Mouse (Mus musculus) midbrain, embryonic 12.5 days (tissue): ENCODE data around the gene Osbpl5. TPM values are rescaled to one million over a fixed set of nuclear protein-coding genes. Genes with fewer than 3 reads are reported as not detected.
A peak's percentile ranks its signal among the peaks of the same experiment; 100 is the strongest.
"Not testable (repeated sequence)": the region's sequence is repeated elsewhere in the genome, so short reads cannot be mapped to it uniquely, and the experiment has no call there.

Experiments
- ATAC-seq: fragments of 200-750 bp; cut with Nextera tagmentation; 2 replicates; pipeline ENCODE4 v1.8.0; 2017; ENCODE audit warnings: low read depth, moderate TSS enrichment, moderate library complexity; ENCODE audit not compliant: low FRiP score
- H3K27ac ChIP-seq: fragments of 300-500 bp; sonication (generic); replicated peaks from 2 replicates; pipeline ENCODE4 v1.5.1; 2016; ENCODE audit warnings: mild to moderate bottlenecking
- H3K27me3 ChIP-seq: fragments of 300-500 bp; sonication (generic); 2 replicates; pipeline ENCODE4 v1.6.1; 2016; ENCODE audit warnings: mild to moderate bottlenecking
- H3K36me3 ChIP-seq: fragments of 300-500 bp; sonication (generic); 2 replicates; pipeline ENCODE4 v1.6.1; 2016
- H3K4me1 ChIP-seq: fragments of 300-500 bp; sonication (generic); 2 replicates; pipeline ENCODE4 v1.6.1; 2016
- H3K4me2 ChIP-seq: fragments of 300-500 bp; sonication (generic); replicated peaks from 2 replicates; pipeline ENCODE4 v1.6.1; 2016; ENCODE audit warnings: mild to moderate bottlenecking, moderate library complexity
- H3K4me3 ChIP-seq: fragments of 300-500 bp; sonication (generic); 2 replicates; pipeline ENCODE4 v1.5.1; 2016; ENCODE audit warnings: mild to moderate bottlenecking
- H3K9ac ChIP-seq: fragments of 300-500 bp; sonication (generic); replicated peaks from 2 replicates; pipeline ENCODE4 v1.6.1; 2016; ENCODE audit warnings: mild to moderate bottlenecking, moderate library complexity
- H3K9me3 ChIP-seq: fragments of 300-500 bp; sonication (generic); 2 replicates; pipeline ENCODE4 v1.6.1; 2016; ENCODE audit warnings: mild to moderate bottlenecking
- WGBS: fragments of 180-500 bp; shearing (Covaris S2); methylation state at CpG from one replicate; pipeline ENCODE4 v1.1.7; 2016; 5-methylcytosine and 5-hydroxymethylcytosine counted together
- polyA plus RNA-seq: library from polyadenylated mRNA; unstranded; fragments of >200 nt; fragmentation: Nextera tagmentation; extraction: Ambion mirVana; gene quantifications from 2 replicates; pipeline ENCODE4 v1.2.1, GENCODE M21; 2016

Gene Osbpl5
- polyA plus RNA-seq, 1 experiment from 2014 or later = 21.6 TPM

GRCm38 (mm10) chr7:143691909-143692308, 64.9 kb downstream of the Osbpl5 start:
- Histone ChIP-seq H3K4me3 (no peak overlapping the region), H3K27me3 (no peaks in the 10 kb centered on the region), H3K27ac (no peak overlapping the region), H3K4me2 (no peak overlapping the region), H3K36me3 (peaks cover 58% of the 10 kb centered on the region), H3K9ac (no peak overlapping the region), H3K4me1 (no peaks in the 10 kb centered on the region), H3K9me3 (no peaks in the 10 kb centered on the region)
- no peak for ATAC-seq
- 91% methylated on average over 4 of the region's 4 CpGs for WGBS

- Histone ChIP-seq H3K4me2 (no peak overlapping the region), H3K4me1 (no peaks in the 10 kb centered on the region), H3K36me3 (peaks cover 55% of the 10 kb centered on the region), H3K27ac (no peak overlapping the region), H3K9ac (no peak overlapping the region), H3K9me3 (no peaks in the 10 kb centered on the region), H3K27me3 (no peaks in the 10 kb centered on the region), H3K4me3 (no peak overlapping the region)
- no peak for ATAC-seq
- 91% methylated on average over 5 of the region's 5 CpGs for WGBS
Observed at GRCm38 (mm10) chr7:143691181-143691580, 65.6 kb downstream of the Osbpl5 start.

- Histone ChIP-seq H3K27me3 (peaks cover 7% of the 10 kb centered on the region), H3K4me2 (no peak overlapping the region), H3K36me3 (peaks cover 44% of the 10 kb centered on the region), H3K4me1 (peaks cover 7% of the 10 kb centered on the region; the same call in 1 of the 2 replicates), H3K9ac (no peak overlapping the region), H3K9me3 (no peaks in the 10 kb centered on the region), H3K27ac (no peak overlapping the region), H3K4me3 (no peak overlapping the region)
- no peak for ATAC-seq
- 89% methylated on average over 4 of the region's 4 CpGs for WGBS
Observed at GRCm38 (mm10) chr7:143689946-143690345, 66.8 kb downstream of the Osbpl5 start.

- Histone ChIP-seq H3K27ac (no peak overlapping the region), H3K4me1 (peaks cover 7% of the 10 kb centered on the region; the same call in 1 of the 2 replicates), H3K27me3 (peaks cover 7% of the 10 kb centered on the region), H3K9ac (no peak overlapping the region), H3K36me3 (peaks cover 44% of the 10 kb centered on the region), H3K4me2 (no peak overlapping the region), H3K4me3 (no peak overlapping the region), H3K9me3 (no peaks in the 10 kb centered on the region)
- WGBS = 85% methylated on average over 7 of the region's 7 CpGs
- ATAC-seq = no peak
Observed at GRCm38 (mm10) chr7:143689481-143689880, 67.3 kb downstream of the Osbpl5 start.

- 86% methylated on average over 3 of the region's 3 CpGs for WGBS
- H3K9me3 ChIP-seq, H3K4me3 ChIP-seq, H3K4me1 ChIP-seq, H3K27ac ChIP-seq, ATAC-seq, H3K9ac ChIP-seq, H3K27me3 ChIP-seq, H3K4me2 ChIP-seq: not testable (repeated sequence)
- peaks cover 26% of the 10 kb centered on the region for H3K36me3 ChIP-seq
Observed at GRCm38 (mm10) chr7:143686676-143687075, 70.1 kb downstream of the Osbpl5 start.

GRCm38 (mm10) chr7:143686191-143686590, 70.6 kb downstream of the Osbpl5 start:
- not testable (repeated sequence) for H3K9ac ChIP-seq, H3K27ac ChIP-seq, ATAC-seq, H3K27me3 ChIP-seq, H3K4me1 ChIP-seq, H3K9me3 ChIP-seq, H3K4me2 ChIP-seq, H3K4me3 ChIP-seq
- WGBS = 63% methylated on average over 4 of the region's 4 CpGs
- H3K36me3 ChIP-seq = peaks cover 21% of the 10 kb centered on the region

- H3K27me3 ChIP-seq = peaks cover 7% of the 10 kb centered on the region
- 2% methylated on average over 35 of the region's 35 CpGs for WGBS
- H3K36me3 ChIP-seq = peaks cover 19% of the 10 kb centered on the region
- H3K9me3 ChIP-seq = no peaks in the 10 kb centered on the region
- no peak within 1 kb of the TSS for H3K27ac ChIP-seq
- peak; percentile 82 for ATAC-seq
- H3K9ac ChIP-seq = 0 out of 2 replicates have a peak within 1 kb of the TSS, but pooled peaks have one; percentile 34
- H3K4me1 ChIP-seq = peaks cover 7% of the 10 kb centered on the region; the same call in 1 of the 2 replicates
- peak within 1 kb of the TSS; percentile 41 for H3K4me3 ChIP-seq
- peak within 1 kb of the TSS; percentile 84 for H3K4me2 ChIP-seq
Observed at GRCm38 (mm10) chr7:143685359-143686067, 71.3 kb downstream of the Osbpl5 start, which contains the start of gene Tnfrsf23. Gene Tnfrsf23, minus strand, starts transcription at chr7:143685872.

- peaks cover 14% of the 10 kb centered on the region for H3K36me3 ChIP-seq
- ATAC-seq, H3K27me3 ChIP-seq, H3K4me2 ChIP-seq, H3K9me3 ChIP-seq, H3K4me1 ChIP-seq, H3K9ac ChIP-seq, H3K4me3 ChIP-seq, H3K27ac ChIP-seq: not testable (repeated sequence)
- WGBS = 96% methylated on average over 1 of the region's 2 CpGs
Observed at GRCm38 (mm10) chr7:143684569-143684968, 72.2 kb downstream of the Osbpl5 start.

GRCm38 (mm10) chr7:143681566-143681965, 75.2 kb downstream of the Osbpl5 start:
- H3K4me3 ChIP-seq = no peak overlapping the region
- H3K27ac ChIP-seq = no peak overlapping the region
- 91% methylated on average over 1 of the region's 1 CpGs for WGBS
- H3K27me3 ChIP-seq = peaks cover 7% of the 10 kb centered on the region
- peaks cover 7% of the 10 kb centered on the region; the same call in 1 of the 2 replicates for H3K4me1 ChIP-seq
- no peak for ATAC-seq
- H3K4me2 ChIP-seq = no peak overlapping the region
- no peaks in the 10 kb centered on the region for H3K9me3 ChIP-seq
- no peak overlapping the region for H3K9ac ChIP-seq
- no peaks in the 10 kb centered on the region for H3K36me3 ChIP-seq

GRCm38 (mm10) chr7:143680836-143681235, 75.9 kb downstream of the Osbpl5 start:
- H3K4me3 ChIP-seq, H3K4me2 ChIP-seq, H3K27me3 ChIP-seq, H3K27ac ChIP-seq, H3K9ac ChIP-seq, H3K36me3 ChIP-seq, ATAC-seq, H3K4me1 ChIP-seq, H3K9me3 ChIP-seq: not testable (repeated sequence)
- 54% methylated on average over 2 of the region's 2 CpGs for WGBS

GRCm38 (mm10) chr7:143679650-143680049, 77.1 kb downstream of the Osbpl5 start:
- not testable (repeated sequence) for H3K4me2 ChIP-seq, H3K4me3 ChIP-seq, H3K4me1 ChIP-seq, ATAC-seq, H3K9me3 ChIP-seq, H3K27me3 ChIP-seq, H3K27ac ChIP-seq, H3K9ac ChIP-seq, H3K36me3 ChIP-seq
- WGBS = 77% methylated on average over 2 of the region's 2 CpGs

- Histone ChIP-seq H3K4me1 (no peaks in the 10 kb centered on the region), H3K27me3 (no peaks in the 10 kb centered on the region), H3K9ac (no peak overlapping the region), H3K9me3 (no peaks in the 10 kb centered on the region), H3K27ac (no peak overlapping the region), H3K4me2 (no peak overlapping the region), H3K36me3 (no peaks in the 10 kb centered on the region), H3K4me3 (no peak overlapping the region)
- ATAC-seq = no peak
Observed at GRCm38 (mm10) chr7:143666427-143667311, 90.1 kb downstream of the Osbpl5 start.
